In the genomic region with DNA sequence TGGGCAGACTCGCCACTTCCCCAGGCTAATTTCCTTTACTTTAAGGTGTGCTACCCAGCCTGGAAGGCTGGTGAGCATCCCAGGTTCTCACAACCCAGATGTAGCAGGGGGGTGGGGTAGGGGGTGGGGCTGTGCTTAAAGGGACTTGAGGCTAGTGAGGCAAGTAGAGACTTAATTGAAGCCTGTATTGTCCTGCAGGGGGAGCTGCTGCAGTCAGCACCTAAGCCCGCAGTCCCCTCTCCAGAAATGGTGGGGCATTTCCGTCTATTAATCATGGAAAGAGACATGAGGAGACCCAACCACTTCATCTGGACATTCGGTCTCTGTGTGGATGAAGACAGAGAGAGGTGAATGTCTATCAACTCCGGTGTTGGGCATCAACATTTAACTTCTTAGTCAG, we compare ENCODE assay signal across 11 mouse cellular contexts. TPM values are rescaled to one million over a fixed set of nuclear protein-coding genes. Genes with fewer than 3 reads are reported as not detected.
DNase-seq lines count a peak whose midpoint lies in the region; ATAC-seq and TF ChIP-seq lines count a peak whose summit lies in the region.
"Had no signal": no experiment of that assay in that cellular context is flagged by ENCODE, and none has a peak within 500 bp of the region (broad histone marks: within the 10 kb centered on the region; RNA-seq: fewer than 3 reads in every experiment).

No protein-coding gene starts in this region.

- WGBS in heart, embryonic 11.5 days (ENCODE audit: insufficient replicate concordance) = 31% methylated on average over 5 of the region's 5 CpGs
- 62% methylated on average over 5 of the region's 5 CpGs for WGBS in spleen, adult 2 months
- WGBS in embryonic facial prominence, embryonic 10.5 days = 32% methylated on average over 5 of the region's 5 CpGs

- H3K9me3 ChIP-seq in heart, embryonic 11.5 days (replicated peaks; ENCODE audit: control insufficient read depth, low read length) = no peaks in the 10 kb centered on the region
- no peaks in the 10 kb centered on the region for H3K9me3 ChIP-seq in embryonic facial prominence, embryonic 10.5 days
- H3K9me3 ChIP-seq: limb, embryonic 10.5 days had no signal

- H3K9ac ChIP-seq in heart, embryonic 11.5 days (ENCODE audit: low read depth, low read length) = no peak overlapping the region

- no peaks in the 10 kb centered on the region for H3K36me3 ChIP-seq in heart, embryonic 11.5 days (ENCODE audit: control insufficient read depth, insufficient read depth, low read length)
- H3K36me3 ChIP-seq in spleen, adult 2 months (ENCODE audit: control insufficient read depth, insufficient read depth, low read length) = no peaks in the 10 kb centered on the region
- no peaks in the 10 kb centered on the region for H3K36me3 ChIP-seq in embryonic facial prominence, embryonic 10.5 days (replicated peaks)
- H3K36me3 ChIP-seq: limb, embryonic 10.5 days had no signal

- H3K27me3 ChIP-seq in heart, embryonic 11.5 days (ENCODE audit: control insufficient read depth, insufficient read depth, low read length) = peaks cover 13% of the 10 kb centered on the region
- H3K27me3 ChIP-seq in spleen, adult 2 months (ENCODE audit: control insufficient read depth, insufficient read depth, low read length) = no peaks in the 10 kb centered on the region
- H3K27me3 ChIP-seq in embryonic facial prominence, embryonic 10.5 days (replicated peaks; ENCODE audit: low read depth, poor library complexity, severe bottlenecking) = peaks cover 39% of the 10 kb centered on the region

- H3K27ac ChIP-seq in heart, embryonic 11.5 days (ENCODE audit: low read depth, low read length) = no peak overlapping the region
- H3K27ac ChIP-seq in spleen, adult 2 months (ENCODE audit: insufficient read depth, low read length) = no peak overlapping the region
- no peak overlapping the region for H3K27ac ChIP-seq in embryonic facial prominence, embryonic 10.5 days (replicated peaks)
- H3K27ac ChIP-seq: limb, embryonic 10.5 days had no signal

- H3K4me2 ChIP-seq in heart, embryonic 11.5 days = peak overlapping the region; percentile 49

- peak; percentile 20; the same call in 1 of the 2 replicates for TF ChIP-seq CTCF in spleen, adult 2 months (IDR thresholded peaks at IDR 0.05; ENCODE audit: extremely low read depth, insufficient read depth, insufficient read length, insufficient replicate concordance)
- peak; percentile 49; the same call in 1 of the 2 replicates for TF ChIP-seq CTCF in brain, embryonic 14.5 days (IDR thresholded peaks at IDR 0.05; ENCODE audit: borderline replicate concordance, extremely low read depth, insufficient read depth, insufficient read length)

- no peak for TF ChIP-seq POLR2A in spleen, adult 2 months (IDR thresholded peaks at IDR 0.05; ENCODE audit: low read depth, low read length)
- no peak for TF ChIP-seq POLR2A in brain, embryonic 14.5 days (IDR thresholded peaks at IDR 0.05; ENCODE audit: borderline replicate concordance, extremely low read depth, insufficient read depth, insufficient read length, poor library complexity, severe bottlenecking)

- no peak overlapping the region for H3K4me3 ChIP-seq in heart, embryonic 11.5 days (ENCODE audit: low read depth, low read length)
- no peak overlapping the region for H3K4me3 ChIP-seq in spleen, adult 2 months (ENCODE audit: extremely low read depth, insufficient read depth, insufficient read length)
- no peak overlapping the region for H3K4me3 ChIP-seq in embryonic facial prominence, embryonic 10.5 days
- H3K4me3 ChIP-seq: limb, embryonic 10.5 days had no signal

- DNase-seq in heart, adult 8-10 months (ENCODE audit: low spot score) = no peak
- no peak for DNase-seq in spleen, adult 2 months (ENCODE audit: low read depth in 1 of 2, low spot score in 2 of 2)
- DNase-seq in spleen, adult 18-20 months = no peak
- DNase-seq in brain, embryonic 14.5 days (ENCODE audit: low read depth) = no peak
- DNase-seq in naive thymus-derived CD4-positive, alpha-beta T cell, adult 2 months (ENCODE audit: low read depth) = peak; percentile 25
- DNase-seq in embryonic facial prominence, embryonic 10.5 days (ENCODE audit: low spot score) = no peak
- DNase-seq in adrenal gland, adult 8-10 months = no peak

- H3K4me1 ChIP-seq in heart, embryonic 11.5 days (ENCODE audit: control insufficient read depth, insufficient read depth, low read length) = peaks cover 6% of the 10 kb centered on the region
- H3K4me1 ChIP-seq in spleen, adult 2 months (ENCODE audit: control insufficient read depth, insufficient read depth, insufficient read length) = peaks cover 6% of the 10 kb centered on the region; the same call in 1 of the 2 replicates
- H3K4me1 ChIP-seq in embryonic facial prominence, embryonic 10.5 days = peaks cover 10% of the 10 kb centered on the region

- ATAC-seq in heart, embryonic 11.5 days (replicated peaks; ENCODE audit: insufficient number of reproducible peaks, low FRiP score, low TSS enrichment) = no peak

RNA-seq across cellular contexts. Expression of a gene that starts 5.4 kb away (rescaled TPM):
- 7.6 and 10.9 TPM in 2 replicates for polyA plus RNA-seq in heart, embryonic 11.5 days (2014; fragmentation: Nextera tagmentation; extraction: Ambion mirVana)
- total RNA-seq in heart, adult 8-10 months (2022) = under 1 TPM in 1 of 4 experiments, not detected in 3; 0.78 TPM
- 22.1 and 31.1 TPM in 2 replicates for polyA plus RNA-seq in spleen, adult 2 months (2012; rRNA removed)
- polyA plus RNA-seq in brain, embryonic 14.5 days (2012; rRNA removed) = 0.09 and 0.33 TPM in 2 replicates
- polyA plus RNA-seq in embryonic facial prominence, embryonic 10.5 days (2016; fragmentation: Nextera tagmentation; extraction: Ambion mirVana) = 2.7 and 3.9 TPM in 2 replicates
- not detected for total RNA-seq in adrenal gland, adult 8-10 months (2022)

RNA-seq across cellular contexts. Expression of a gene that starts 24.7 kb away (rescaled TPM):
- 14.2 and 16.2 TPM in 2 replicates for polyA plus RNA-seq in heart, embryonic 11.5 days (2014; fragmentation: Nextera tagmentation; extraction: Ambion mirVana)
- 10 to 100 TPM; 23.7 to 31.3 (median 28.8) TPM for total RNA-seq in heart, adult 8-10 months (2022)
- 12.1 and 12.5 TPM in 2 replicates for polyA plus RNA-seq in spleen, adult 2 months (2012; rRNA removed)
- polyA plus RNA-seq in brain, embryonic 14.5 days (2012; rRNA removed) = 35.8 and 40.6 TPM in 2 replicates
- 21.4 and 23.5 TPM in 2 replicates for polyA plus RNA-seq in embryonic facial prominence, embryonic 10.5 days (2016; fragmentation: Nextera tagmentation; extraction: Ambion mirVana)
- total RNA-seq in adrenal gland, adult 8-10 months (2022) = 10 to 100 TPM; 20.0 to 30.8 (median 25.2) TPM

RNA-seq across cellular contexts. Expression of a gene that starts 32.8 kb away (rescaled TPM):
- polyA plus RNA-seq in heart, embryonic 11.5 days (2014; fragmentation: Nextera tagmentation; extraction: Ambion mirVana) = 22.5 and 23.3 TPM in 2 replicates
- total RNA-seq in heart, adult 8-10 months (2022) = 10 to 100 TPM in 3 of 4 experiments, 1 to 10 TPM in 1; 9.9 to 13.2 (median 10.6) TPM
- polyA plus RNA-seq in spleen, adult 2 months (2012; rRNA removed) = 13.3 and 15.4 TPM in 2 replicates
- 45.9 and 51.4 TPM in 2 replicates for polyA plus RNA-seq in brain, embryonic 14.5 days (2012; rRNA removed)
- 57.9 and 61.4 TPM in 2 replicates for polyA plus RNA-seq in embryonic facial prominence, embryonic 10.5 days (2016; fragmentation: Nextera tagmentation; extraction: Ambion mirVana)
- total RNA-seq in adrenal gland, adult 8-10 months (2022) = 10 to 100 TPM; 21.4 to 26.3 (median 23.4) TPM

RNA-seq across cellular contexts. Expression of a gene that starts 53.2 kb away (rescaled TPM):
- polyA plus RNA-seq in heart, embryonic 11.5 days (2014; fragmentation: Nextera tagmentation; extraction: Ambion mirVana) = not detected in 2 replicates
- total RNA-seq in heart, adult 8-10 months (2022) = not detected
- 1,405 and 1,688 TPM in 2 replicates for polyA plus RNA-seq in spleen, adult 2 months (2012; rRNA removed)
- polyA plus RNA-seq in brain, embryonic 14.5 days (2012; rRNA removed) = 0.10 and 0.14 TPM in 2 replicates
- polyA plus RNA-seq in embryonic facial prominence, embryonic 10.5 days (2016; fragmentation: Nextera tagmentation; extraction: Ambion mirVana) = not detected in 2 replicates
- not detected for total RNA-seq in adrenal gland, adult 8-10 months (2022)
- polyA plus RNA-seq: heart, embryonic 14.5 days; kidney, embryonic 14.5 days; limb, embryonic 10.5 days had no signal
